Mouse (Mus musculus) cortical plate, adult 2 months (tissue): ENCODE results near the gene Zfp523.

Experiments used
- CTCF ChIP-seq: fragments of 200-500 bp; IDR thresholded peaks from 2 replicates; pipeline ENCODE4 v1.5.1; 2011; ENCODE audit warnings: mild to moderate bottlenecking, control low read depth, low read length; ENCODE audit not compliant: insufficient read depth; ENCODE audit errors: extremely low read depth
- POLR2A ChIP-seq: fragments of 200-500 bp; IDR thresholded peaks from 2 replicates; pipeline ENCODE4 v1.6.1; 2011; ENCODE audit warnings: mild to moderate bottlenecking, low read length, control low read depth; ENCODE audit not compliant: insufficient read depth; ENCODE audit errors: extremely low read depth

GRCm38 (mm10) chr17:28184971-28185638, 8.2 kb downstream of the Zfp523 start:
- no peak for TF ChIP-seq POLR2A
- no peak for TF ChIP-seq CTCF
